Mouse (Mus musculus): ENCODE measurements around the gene Cops7a. TPM values are rescaled to one million over a fixed set of nuclear protein-coding genes. Genes with fewer than 3 reads are reported as not detected.

Gene Cops7a
- total RNA-seq, 2 experiments from 2014 or later, result 153 to 170 TPM

DNA sequence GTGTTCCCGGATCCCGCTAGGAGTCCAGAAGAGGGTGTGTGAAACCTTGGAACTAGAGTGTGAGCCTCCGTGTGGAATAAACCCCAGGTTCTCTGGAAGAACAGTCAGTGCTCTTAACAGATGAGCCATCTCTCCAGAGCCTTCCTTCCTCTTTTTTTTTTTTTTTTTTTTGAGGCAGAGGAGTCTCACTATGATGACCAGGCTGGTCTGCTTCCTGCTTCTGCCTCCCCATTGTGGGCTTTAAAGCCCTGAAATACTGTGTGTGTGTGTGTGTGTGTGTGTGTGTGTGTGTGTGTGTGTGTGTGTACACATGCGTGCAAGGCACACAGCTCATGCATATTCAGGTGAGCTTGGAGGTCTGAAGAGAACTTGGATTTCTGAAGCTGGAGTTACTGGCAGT lies 43.8 kb downstream of the Cops7a start:
- intact Hi-C loops (cut with DNase I), result no loop called here
- no peak for DNase-seq (ENCODE audit: low spot score in 2 of 2)

DNA sequence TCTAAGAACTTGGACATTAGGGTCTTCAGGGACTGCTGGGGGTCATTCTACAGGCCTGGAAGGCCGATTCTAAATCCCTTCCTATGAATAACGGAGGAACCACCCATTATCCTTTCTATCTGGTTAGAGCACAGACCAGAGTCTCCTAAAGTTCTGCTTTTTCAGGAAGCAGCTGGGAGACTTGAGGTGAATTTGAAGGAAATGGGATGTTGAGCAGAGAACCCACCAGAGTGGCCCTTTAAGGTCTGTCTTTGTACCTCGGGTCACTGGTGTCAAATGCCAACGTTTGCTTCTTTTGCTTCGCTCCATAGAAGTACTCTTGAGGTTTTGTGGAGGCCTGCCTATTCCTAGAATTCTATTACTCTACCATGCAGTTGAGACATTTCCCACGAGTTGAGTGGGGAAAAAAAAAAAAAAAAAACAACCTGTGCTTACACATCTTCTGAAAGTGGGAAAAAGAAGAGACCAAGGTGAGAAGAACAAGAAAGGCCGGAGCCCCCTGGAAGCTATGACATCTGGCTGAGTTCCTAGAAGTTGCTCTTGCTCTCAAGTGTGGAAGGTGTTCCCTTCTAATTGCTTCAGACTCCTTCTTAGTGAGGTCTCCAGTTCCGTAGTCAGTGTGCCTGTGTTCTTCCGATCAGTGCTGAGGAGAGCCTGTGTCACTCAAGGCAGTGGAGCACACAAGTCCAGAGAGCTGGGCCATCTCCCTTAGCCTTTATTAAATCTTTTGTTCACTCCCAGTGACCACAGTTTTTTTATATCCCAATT lies 44.8 kb downstream of the Cops7a start:
- intact Hi-C loops (cut with DNase I), result no loop called here
- DNase-seq (ENCODE audit: low spot score in 2 of 2), result no peak

DNA sequence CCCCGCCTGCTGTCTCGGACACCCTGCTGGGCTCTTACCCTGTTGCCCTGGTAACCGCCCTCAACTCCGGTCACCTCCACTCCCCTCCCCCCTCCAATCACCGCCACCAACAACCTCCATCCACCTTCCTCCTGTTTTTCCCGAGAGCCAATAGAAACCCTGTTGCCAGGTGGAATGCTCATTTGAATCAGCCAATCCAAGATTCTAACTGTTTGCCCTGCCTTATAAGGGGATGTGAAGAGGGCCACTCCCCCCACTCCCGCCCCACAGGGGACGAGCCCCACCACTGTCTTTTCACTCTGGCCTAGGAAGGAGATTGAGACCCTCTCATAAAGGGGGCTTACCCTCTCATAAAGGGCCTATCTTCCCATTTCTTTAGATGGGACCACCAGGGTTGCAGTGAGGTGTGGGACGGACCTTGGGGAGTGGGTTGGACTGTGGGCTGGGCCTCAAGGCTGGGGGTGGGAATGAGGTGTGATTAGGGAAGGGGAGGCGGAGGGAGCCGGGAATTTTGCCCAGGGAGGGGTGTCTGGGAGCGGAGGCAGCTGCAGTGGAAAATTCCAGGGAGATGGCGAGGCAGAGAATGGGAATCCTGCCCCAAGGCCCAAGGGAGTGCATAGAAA lies 45.5 kb downstream of the Cops7a start, which contains the start of gene Ptms:
TSS of gene Ptms (minus strand) at position 409 of the 623 bp plus-strand sequence.
- peak; percentile 89 to 92 for DNase-seq (ENCODE audit: low spot score in 2 of 2)
- intact Hi-C loops (cut with DNase I), result loop anchor here (5.0 kb wide), 2 partner anchors 87 to 167 kb away; partner anchors contain the start of gene Zfp384

DNA sequence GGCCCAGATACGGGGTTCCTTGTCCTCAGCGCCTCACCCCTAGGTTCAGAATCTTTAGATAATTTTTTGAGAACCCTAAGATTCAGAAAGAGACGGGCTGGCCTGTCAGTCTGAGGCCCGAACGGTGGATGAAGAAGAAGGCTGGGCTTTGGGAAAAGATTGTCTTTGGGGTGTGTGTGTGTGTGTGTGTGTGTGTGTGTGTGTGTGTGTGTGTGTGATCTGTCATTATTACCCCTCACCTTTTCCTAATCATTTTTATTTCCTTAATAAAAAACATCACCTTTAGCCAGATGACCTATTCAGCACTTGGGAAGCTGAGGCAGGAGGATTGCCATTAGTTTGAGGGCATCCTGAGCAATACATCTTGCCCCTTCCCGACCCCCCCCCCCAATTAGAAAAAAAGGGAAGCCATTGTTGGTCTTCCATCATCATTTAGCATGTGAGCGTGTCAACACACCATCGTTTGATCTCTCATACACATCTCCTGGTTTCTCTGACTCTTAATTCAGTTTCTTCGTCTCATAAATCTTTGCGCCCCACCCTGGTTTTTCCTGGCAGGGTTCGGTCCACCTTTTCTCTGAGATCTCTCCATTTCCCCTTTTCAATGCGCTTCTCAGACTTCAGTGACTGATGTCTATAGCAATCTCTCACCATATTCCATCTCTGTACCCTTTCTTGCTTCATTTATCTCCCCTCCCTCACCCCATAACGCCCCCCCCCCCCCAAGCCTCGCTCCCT lies 46.3 kb downstream of the Cops7a start:
- DNase-seq (ENCODE audit: low spot score in 2 of 2), result no peak
- intact Hi-C loops (cut with DNase I), result loop anchor here (1.0 to 5.0 kb wide), 3 partner anchors 62 to 168 kb away; partner anchors contain the start of genes P3h3 and Zfp384

DNA sequence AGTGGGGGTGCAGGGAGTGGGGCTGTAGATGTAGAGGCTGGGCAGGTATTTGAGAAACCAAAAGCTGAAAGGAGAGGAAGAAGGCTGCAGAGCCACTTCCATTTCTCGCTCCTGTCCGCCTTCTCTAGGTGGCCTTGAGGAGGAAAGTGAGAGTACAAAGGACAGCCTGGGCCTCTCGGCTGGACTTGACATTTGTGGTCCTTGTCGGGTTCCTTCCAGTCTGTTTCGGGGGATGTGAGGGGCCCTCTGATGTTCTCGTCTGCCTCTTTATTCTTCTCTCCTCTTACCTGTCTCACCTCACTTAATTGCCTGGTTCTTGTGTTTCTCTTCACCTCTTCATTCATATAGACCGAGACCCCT lies 47.0 kb downstream of the Cops7a start:
- no peak for DNase-seq (ENCODE audit: low spot score in 2 of 2)
- intact Hi-C loops (cut with DNase I), result loop anchor here (1.0 to 5.0 kb wide), 3 partner anchors 61 to 169 kb away; partner anchors contain the start of genes P3h3 and Zfp384

DNA sequence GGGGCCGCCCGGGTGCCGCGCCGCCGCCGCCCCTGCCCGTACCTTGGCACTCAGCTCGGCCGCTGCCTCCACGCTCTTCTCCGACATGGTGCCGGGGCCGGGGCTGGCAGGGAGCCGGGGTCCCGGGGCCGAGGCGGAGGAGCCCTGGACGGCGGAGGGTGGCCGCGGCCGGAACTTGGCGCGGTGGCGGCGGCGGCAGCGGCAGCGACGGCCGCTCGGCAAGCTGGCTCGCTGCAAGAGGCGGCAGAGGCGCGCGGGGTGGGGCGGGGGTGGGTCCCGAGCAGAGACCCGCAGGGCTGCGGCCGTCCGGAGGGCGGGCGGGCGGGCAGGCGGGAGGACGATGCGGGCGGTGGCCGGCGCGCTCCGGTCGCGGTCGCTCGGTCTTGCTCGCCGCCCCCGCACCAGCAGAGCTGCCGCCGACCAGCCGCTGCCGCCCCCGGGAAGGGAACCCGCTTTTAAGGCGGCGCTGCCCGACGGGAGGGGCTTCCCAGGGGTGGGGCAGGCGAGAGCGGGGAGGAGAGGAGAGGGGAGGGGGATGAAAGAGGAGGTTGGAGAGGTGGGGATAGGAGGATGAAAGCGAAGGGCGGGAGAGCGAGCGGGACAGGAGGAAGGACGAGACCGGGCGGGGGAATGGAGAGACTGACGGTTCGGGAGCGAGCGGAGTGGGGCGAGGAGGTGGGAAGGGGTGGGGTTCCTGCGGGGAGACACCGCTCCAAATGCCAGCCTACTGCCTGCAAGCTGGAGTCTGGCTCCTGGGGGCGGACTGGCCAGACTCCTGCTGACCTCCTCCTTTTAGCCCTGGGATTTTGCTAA lies 47.6 kb downstream of the Cops7a start:
- DNase-seq (ENCODE audit: low spot score in 2 of 2), result peak; percentile 92 to 94
- intact Hi-C loops (cut with DNase I), result loop anchor here (1.0 to 5.0 kb wide), 5 partner anchors 13 to 170 kb away; partner anchors contain the start of genes Mlf2, P3h3 and Zfp384

DNA sequence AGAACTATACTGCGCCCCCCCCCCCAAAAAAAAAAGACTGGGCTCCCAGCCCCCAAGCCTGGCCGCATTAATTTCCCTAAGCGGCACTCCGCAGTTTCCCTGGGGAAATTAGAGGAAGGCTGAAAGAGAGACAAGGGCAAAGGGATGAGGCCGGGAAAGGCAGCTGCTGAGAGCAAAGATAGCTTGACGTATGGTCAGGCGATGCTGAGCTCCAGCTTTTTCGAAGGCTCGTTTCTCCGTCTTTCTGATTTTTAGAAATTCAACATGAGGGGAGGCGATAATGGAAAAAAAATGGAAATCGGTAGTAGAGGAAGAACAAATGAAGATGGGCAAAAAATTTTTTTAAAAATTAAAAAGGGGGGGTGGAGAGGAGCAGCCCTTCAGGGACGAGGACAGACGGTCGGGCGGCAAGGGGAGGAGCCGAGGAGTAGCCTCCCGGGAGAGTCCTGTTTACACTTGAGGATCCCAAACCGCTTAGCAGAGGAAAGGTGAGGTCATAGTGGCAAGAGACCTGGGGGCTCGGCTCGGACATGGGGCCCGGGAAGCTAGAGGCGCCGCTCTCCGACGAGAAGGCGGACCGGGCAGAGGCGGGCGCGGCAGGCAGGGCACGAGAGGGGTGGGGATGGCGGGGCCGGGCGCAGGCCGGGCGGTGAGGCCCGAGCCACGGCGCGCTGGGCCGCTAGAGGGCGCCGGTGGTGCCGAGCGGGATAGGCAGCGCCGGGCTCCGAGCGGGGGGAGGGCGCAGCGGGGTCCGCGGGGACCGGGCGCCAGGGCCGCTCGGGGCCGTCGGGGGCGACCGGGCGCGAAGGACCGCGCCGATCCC lies 48.4 kb downstream of the Cops7a start:
- DNase-seq (ENCODE audit: low spot score in 2 of 2), result peak; percentile 86 to 93
- intact Hi-C loops (cut with DNase I), result loop anchor here (1.0 to 5.0 kb wide), 4 partner anchors 13 to 170 kb away; partner anchors contain the start of genes Mlf2 and Zfp384

DNA sequence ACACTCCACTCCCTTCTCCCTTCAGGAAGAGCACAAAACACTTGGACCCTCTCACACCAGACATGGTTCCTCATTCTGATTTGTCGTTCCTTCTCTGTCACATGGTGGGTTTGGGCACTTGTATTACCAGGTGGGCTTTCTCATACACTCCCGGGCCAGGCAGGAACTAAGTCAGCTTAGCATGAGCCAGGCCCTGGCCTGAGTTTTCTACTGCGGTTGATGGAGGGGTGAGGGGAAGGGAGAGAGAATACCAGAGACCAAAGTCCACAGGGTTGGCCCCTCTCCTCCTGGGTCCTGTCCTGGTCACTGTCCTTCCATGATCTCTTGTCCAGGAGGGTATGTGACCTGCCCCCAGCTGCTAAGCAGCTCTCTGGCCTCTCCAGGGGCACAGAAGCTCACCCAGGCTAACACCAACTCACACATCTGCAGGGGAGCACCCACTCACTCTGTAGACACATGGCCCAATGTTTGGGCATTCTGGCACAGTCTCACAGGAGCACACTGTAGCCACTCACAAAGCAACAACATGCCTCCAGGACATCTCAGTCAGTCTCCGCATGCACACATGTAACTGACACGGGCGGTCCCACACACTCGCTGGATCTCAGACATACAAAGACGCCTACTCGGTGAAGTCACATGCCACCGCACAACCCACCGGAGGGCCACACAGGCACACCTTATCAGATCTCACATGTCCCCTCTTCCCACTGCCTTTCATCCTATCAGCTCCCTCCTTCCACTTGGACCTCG lies 49.2 kb downstream of the Cops7a start:
- peak; percentile 75 to 77 for DNase-seq (ENCODE audit: low spot score in 2 of 2)
- intact Hi-C loops (cut with DNase I), result loop anchor here (5.0 kb wide), 2 partner anchors 91 to 171 kb away; partner anchors contain the start of gene Zfp384

DNA sequence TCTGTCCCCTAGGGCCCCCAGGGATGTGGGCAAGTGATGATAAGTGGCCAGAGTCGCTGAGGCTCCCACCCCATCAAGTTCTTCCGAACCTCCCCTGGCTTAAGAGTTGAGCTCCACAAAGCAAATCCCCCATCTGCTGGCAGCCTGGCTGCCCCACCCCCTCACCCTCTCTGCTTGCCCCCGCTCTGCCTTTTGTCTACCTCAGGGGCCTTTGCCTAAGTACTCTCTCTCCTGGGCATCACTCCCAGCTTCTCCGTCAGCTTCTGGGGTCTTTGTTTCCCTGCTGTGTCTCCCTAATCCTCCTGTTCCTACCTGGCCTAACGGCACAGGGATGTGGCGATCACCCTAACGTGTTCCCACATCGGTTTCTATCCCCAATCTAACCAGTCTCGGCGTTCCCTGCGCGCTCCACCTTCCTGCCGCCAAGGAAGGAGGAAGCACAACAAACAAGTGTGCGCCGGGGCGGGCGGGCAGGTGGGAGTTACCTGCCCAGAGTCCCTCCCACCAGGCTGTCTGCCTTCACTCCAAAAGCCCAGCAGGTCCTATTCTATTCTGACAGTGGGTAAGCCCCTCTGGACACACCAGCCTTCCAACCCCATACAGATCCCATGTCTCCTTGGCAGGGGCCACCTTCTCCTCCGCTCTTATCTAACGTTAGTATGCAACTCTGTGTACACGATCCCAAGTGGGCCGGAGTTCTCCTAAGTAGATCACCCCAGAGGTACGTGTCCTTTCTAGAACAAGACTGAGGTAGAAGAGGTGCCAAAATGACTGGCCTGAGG lies 50.0 kb downstream of the Cops7a start:
- intact Hi-C loops (cut with DNase I), result loop anchor here (5.0 kb wide), 2 partner anchors 92 to 172 kb away; partner anchors contain the start of gene Zfp384
- peak in 1 of 2 experiments; percentile 57 for DNase-seq (ENCODE audit: low spot score in 2 of 2)

DNA sequence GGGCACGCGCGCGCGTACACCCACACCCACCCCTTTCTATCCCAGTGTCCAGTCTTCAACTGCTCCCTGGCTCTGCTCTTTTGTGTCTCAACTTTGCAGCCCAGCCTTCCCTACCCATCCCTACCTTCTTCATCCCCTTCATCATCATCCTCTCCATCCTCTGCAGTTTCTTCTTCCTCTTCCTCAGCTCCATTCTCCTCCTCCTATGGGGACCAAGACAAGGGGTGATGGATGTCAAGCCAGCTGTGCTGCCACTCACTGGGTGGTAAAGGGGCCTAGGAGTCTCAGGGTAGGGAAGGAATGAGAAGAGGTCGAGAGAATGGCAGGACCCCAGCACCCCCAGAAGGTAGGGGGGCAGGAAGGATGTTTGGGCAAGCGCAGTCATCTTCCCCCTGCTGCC lies 50.8 kb downstream of the Cops7a start:
- DNase-seq (ENCODE audit: low spot score in 2 of 2), result no peak
- intact Hi-C loops (cut with DNase I), result no loop called here

DNA sequence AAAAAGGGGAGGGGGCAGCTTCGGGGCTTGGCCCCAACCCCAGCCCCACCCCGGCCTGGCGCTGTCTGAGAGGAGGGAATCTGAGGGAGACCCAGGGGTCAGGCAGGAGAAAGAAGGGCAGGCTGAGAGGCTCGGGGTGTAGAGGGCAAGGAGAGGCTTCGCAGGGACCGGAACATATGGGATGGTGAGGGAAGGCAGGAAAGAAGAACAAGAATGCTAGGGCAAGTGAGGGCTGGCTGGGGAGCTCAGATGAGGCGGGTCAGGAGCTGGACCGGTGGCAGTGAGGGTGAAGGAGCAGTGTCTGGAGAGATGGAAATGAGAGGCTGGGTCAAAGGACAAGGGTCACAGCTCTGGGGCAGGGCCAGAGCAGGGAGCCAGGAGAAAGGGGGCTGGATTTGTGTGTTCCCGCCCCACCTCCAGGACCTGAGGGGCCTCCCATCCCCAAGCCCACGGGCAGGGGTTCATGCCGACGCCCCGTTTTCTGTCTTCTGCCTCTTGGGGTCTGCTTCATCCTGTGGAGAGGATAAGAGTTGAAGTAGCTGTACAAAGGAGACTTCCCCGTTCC lies 51.5 kb downstream of the Cops7a start:
- intact Hi-C loops (cut with DNase I), result no loop called here
- DNase-seq (ENCODE audit: low spot score in 2 of 2), result no peak

DNA sequence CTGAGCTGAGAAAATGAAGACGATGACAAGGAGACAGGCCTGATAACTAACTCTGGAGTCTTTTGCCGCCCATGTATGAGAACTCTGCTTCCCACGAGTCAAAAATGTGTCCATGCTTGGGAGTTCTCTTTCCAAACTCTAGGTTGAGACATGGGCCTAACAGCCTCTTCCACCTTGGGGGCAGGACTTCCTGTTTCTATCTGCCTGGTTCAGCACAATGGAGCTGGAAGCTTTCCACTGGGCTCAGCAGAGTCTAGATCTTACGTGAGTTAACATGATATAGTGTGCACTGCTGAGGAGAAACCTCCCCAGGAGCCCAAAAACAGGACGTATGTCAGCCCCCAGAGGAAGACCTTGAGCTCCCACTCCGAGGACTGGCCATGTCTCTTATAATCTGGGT lies 52.1 kb downstream of the Cops7a start:
- no peak for DNase-seq (ENCODE audit: low spot score in 2 of 2)
- intact Hi-C loops (cut with DNase I), result no loop called here

DNA sequence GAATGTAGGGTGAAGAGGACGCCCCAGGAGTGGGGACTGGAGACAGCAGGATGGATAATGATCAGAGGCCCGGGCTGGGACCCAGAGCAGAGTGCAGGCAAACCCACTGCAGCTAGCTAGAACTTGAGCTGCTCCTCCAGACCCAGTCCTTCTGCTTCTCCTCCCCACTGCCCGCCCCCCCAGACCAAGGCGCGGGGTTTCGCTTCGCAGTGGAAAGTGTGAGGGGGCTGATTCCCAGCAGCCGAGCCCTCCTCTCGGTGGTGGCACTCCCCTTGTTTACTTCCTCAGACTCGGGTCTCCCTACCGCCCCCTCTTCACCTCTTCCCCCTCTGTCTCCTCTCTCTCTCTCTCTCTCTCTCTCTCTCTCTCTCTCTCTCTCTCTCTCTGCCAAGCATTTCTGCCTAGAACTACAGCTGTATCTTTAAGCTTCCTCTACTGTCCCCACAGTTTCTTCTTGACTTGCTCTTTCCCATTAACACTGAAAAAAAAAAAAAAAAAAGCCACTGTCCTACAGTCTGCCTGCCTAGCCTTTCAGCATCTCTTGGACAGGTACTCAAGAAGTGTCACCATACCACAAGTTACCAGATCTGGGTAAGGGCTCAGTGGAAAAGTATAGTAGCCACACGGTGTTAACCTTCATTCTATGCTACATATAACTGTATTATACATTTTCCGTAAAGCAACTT lies 53.7 kb downstream of the Cops7a start, which contains the start of gene Lag3:
TSS of gene Lag3 (minus strand) at position 173 of the 686 bp plus-strand sequence.
- DNase-seq (ENCODE audit: low spot score in 2 of 2), result no peak
- intact Hi-C loops (cut with DNase I), result no loop called here

DNA sequence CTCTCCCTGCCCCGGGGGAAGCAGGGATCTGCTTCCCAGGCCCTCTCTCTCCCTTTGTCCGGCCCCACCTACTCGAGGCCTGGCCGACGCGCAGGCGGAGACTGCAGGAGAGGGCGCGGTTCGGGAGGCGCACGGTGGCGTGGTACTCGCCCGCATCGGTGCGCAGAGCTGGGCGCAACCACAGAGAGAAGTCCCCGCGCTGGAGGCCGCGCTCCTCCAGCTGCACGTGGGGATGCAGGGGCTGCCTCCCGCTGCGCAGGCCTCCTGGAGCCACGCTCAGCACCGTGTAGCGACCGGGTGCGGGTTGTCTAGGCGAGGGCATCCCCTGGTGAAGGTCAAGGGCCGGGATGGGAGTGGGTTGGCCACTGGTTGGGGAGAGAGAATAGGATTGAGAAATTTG lies 55.3 kb downstream of the Cops7a start:
- peak in 1 of 2 experiments; percentile 32 for DNase-seq (ENCODE audit: low spot score in 2 of 2)
- intact Hi-C loops (cut with DNase I), result no loop called here

Data from left cerebral cortex, postnatal 36 days (tissue).